Mouse (Mus musculus): ENCODE measurements around the gene Has1. TPM values are rescaled to one million over a fixed set of nuclear protein-coding genes. Genes with fewer than 3 reads are reported as not detected.

Gene Has1
- polyA plus RNA-seq, 1 experiment from 2014 or later, result 1.7 TPM

DNA sequence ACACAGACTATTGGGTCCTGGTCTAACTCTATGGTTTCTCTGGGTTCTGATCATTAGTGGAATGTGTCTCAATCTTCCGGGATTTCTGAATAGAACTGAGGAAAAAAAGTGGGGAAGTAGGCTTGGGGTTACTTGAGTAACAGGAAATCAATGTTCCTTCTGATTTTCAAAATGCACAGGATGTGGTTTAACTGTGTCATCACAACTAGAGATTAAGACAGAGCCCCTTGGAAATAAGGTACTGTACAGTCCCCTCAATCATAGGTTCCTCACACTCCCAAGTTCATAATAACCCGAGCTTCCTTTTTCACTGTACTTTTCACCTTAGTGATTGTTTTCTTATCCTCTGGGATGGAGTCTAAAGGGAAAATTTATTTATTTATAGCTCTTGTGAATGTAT lies 16.7 kb upstream of the Has1 start:
- no peak for ATAC-seq (ENCODE audit: low read depth)
- H3K27ac ChIP-seq (ENCODE audit: low read depth, low read length), result no peak overlapping the region
- H3K36me3 ChIP-seq (ENCODE audit: control insufficient read depth, insufficient read depth, low read length), result no peaks in the 10 kb centered on the region
- H3K4me1 ChIP-seq (ENCODE audit: control insufficient read depth, insufficient read depth, low read length), result no peaks in the 10 kb centered on the region
- no peaks in the 10 kb centered on the region for H3K27me3 ChIP-seq (ENCODE audit: control insufficient read depth, insufficient read depth, low read length)
- no peak overlapping the region for H3K4me3 ChIP-seq (ENCODE audit: low read depth, low read length)
- 90% methylated on average over 2 of the region's 2 CpGs for WGBS
- H3K9ac ChIP-seq (replicated peaks; ENCODE audit: low read depth, low read length), result no peak overlapping the region
- no peak overlapping the region for H3K4me2 ChIP-seq (ENCODE audit: low read depth, low read length)
- no peaks in the 10 kb centered on the region for H3K9me3 ChIP-seq (ENCODE audit: control insufficient read depth, low read length)

DNA sequence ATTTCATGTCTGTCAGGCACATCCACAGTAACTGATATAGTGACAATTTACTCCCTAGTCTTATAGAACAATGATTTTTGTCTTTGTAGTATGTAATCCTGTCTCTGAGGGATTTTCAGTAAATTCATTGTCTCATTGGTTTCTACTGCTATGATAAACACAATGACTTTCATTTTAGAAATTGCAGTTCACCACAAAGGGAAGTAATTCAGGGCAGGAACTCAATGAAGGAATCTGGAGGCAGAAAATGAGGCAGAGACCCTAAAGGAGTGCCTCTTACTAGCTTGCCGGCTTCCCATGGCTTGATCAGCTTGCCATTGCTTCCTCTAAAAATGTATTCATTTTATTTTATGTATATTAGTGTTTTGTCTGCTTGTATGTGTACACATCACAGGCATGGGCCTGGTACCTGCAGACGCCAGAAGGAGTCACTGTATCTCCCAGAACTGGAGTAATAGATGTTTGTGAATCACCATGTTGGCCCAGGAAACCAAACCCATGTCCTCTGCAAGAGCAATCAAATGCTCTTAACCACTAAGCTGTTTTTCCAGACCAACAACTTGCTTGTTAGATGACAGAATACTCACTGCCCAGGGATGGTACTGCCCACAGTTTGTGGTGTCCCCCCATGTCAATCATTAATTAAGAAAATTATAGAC lies 16.0 kb upstream of the Has1 start:
- no peak overlapping the region for H3K27ac ChIP-seq (ENCODE audit: low read depth, low read length)
- ATAC-seq (ENCODE audit: low read depth), result no peak
- no peak overlapping the region for H3K4me3 ChIP-seq (ENCODE audit: low read depth, low read length)
- no peak overlapping the region for H3K4me2 ChIP-seq (ENCODE audit: low read depth, low read length)
- H3K27me3 ChIP-seq (ENCODE audit: control insufficient read depth, insufficient read depth, low read length), result no peaks in the 10 kb centered on the region
- WGBS, result 87% methylated on average over 2 of the region's 2 CpGs
- no peaks in the 10 kb centered on the region for H3K4me1 ChIP-seq (ENCODE audit: control insufficient read depth, insufficient read depth, low read length)
- no peaks in the 10 kb centered on the region for H3K36me3 ChIP-seq (ENCODE audit: control insufficient read depth, insufficient read depth, low read length)
- H3K9me3 ChIP-seq (ENCODE audit: control insufficient read depth, low read length), result no peaks in the 10 kb centered on the region
- H3K9ac ChIP-seq (replicated peaks; ENCODE audit: low read depth, low read length), result no peak overlapping the region

DNA sequence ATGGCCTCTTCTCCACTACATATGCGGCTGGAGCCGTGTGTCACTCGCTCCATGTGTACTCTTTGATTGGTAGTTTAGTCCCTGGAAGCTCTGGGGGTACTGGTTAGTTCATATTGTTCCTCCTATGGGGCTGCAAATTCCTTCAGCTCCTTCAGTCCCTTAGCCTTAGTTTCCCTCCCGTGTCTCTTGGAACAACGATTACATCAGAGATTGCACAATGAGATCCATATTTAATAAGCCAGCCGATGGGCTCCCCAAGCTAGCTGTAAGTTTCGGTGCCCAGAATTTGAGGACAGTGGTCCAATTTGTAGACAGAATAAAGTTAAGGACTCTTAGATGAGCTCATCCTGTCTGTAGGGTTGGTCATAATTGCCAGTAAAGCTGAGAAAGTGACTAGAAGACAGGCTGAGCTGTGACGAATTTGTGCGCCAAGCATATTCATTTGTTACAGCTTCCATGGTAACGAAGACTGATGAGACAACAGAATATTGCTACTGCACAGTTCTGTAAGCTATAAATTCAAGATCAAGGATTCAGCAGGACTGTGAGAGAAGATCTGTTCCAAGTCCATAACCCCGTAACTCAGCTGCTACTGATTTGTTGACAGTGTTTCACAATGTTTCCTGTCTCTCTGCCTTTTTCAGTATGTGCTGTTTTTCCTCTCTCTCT lies 11.9 kb upstream of the Has1 start:
- Histone ChIP-seq H3K4me1 (ENCODE audit: control insufficient read depth, insufficient read depth, low read length) (no peaks in the 10 kb centered on the region), H3K9me3 (ENCODE audit: control insufficient read depth, low read length) (no peaks in the 10 kb centered on the region), H3K36me3 (ENCODE audit: control insufficient read depth, insufficient read depth, low read length) (no peaks in the 10 kb centered on the region), H3K27ac (ENCODE audit: low read depth, low read length) (no peak overlapping the region), H3K9ac (replicated peaks; ENCODE audit: low read depth, low read length) (no peak overlapping the region), H3K4me3 (ENCODE audit: low read depth, low read length) (no peak overlapping the region), H3K27me3 (ENCODE audit: control insufficient read depth, insufficient read depth, low read length) (no peaks in the 10 kb centered on the region), H3K4me2 (ENCODE audit: low read depth, low read length) (no peak overlapping the region)
- ATAC-seq (ENCODE audit: low read depth), result no peak
- WGBS, result 86% methylated on average over 11 of the region's 11 CpGs

DNA sequence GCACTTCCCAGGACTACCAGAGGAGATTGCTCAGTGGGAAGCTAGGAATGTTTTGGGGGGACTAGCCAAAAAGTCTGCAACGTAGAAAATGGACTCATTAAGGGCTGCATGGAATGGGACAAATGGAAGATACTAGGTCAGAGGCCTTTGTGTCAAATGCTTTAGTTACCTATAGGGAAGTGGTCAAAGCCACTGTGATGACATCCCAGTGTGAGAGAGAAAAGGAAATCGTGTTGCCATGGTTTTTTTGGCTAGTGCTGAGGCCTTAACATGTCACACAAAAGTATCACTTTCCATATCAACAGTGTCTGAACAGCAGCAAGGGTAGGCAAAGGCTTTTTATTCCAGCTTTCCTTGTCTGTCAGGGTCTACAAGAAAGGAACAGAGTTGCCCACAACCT lies 10.2 kb upstream of the Has1 start:
- WGBS, result 57% methylated on average over 2 of the region's 2 CpGs
- ATAC-seq (ENCODE audit: low read depth), result no peak
- no peaks in the 10 kb centered on the region for H3K9me3 ChIP-seq (ENCODE audit: control insufficient read depth, low read length)
- H3K27ac ChIP-seq (ENCODE audit: low read depth, low read length), result no peak overlapping the region
- no peak overlapping the region for H3K9ac ChIP-seq (replicated peaks; ENCODE audit: low read depth, low read length)
- no peak overlapping the region for H3K4me2 ChIP-seq (ENCODE audit: low read depth, low read length)
- no peaks in the 10 kb centered on the region for H3K36me3 ChIP-seq (ENCODE audit: control insufficient read depth, insufficient read depth, low read length)
- no peak overlapping the region for H3K4me3 ChIP-seq (ENCODE audit: low read depth, low read length)
- no peaks in the 10 kb centered on the region for H3K4me1 ChIP-seq (ENCODE audit: control insufficient read depth, insufficient read depth, low read length)
- H3K27me3 ChIP-seq (ENCODE audit: control insufficient read depth, insufficient read depth, low read length), result no peaks in the 10 kb centered on the region

DNA sequence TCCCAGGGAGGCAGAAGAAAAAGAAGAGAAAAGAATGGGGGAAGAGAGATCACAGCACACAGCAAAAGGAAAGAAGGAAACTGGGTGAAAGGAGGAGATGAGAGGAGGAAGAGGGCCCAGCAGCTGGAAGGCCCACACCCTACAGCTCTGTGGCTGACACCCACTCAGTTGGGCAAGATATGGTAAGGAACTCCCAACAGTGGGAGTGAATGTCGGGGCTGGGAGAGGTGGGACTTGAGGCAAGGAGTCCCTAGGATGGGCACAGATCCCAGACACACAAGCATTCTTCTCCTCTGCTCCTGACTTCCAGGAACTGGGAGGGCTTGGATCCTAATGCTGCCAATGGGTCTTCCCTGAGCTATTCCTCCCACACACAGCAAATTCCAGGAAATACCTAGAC lies 7.4 kb upstream of the Has1 start:
- 79% methylated on average over 1 of the region's 1 CpGs for WGBS

DNA sequence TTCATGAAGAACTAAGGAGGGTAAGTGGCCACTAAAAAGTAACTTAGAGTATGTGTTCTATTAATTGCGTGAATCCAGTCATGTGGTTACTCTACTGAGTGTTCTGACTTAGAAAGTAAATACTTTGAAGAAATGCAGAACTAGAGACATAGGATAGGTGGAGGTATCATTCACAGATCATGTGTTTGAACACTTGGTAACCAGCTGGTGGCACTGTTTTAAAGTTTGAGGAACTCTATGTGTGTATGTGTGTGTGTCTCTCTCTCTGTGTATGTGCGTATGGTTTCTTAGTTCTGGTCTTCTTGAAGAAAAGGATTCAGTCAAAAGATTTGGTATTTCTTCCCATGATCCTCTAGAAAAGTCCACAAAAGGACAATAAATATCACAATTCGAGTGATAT lies 5.1 kb upstream of the Has1 start:
- Histone ChIP-seq H3K4me1 (ENCODE audit: control insufficient read depth, insufficient read depth, low read length) (no peaks in the 10 kb centered on the region), H3K4me3 (ENCODE audit: low read depth, low read length) (no peak overlapping the region), H3K27me3 (ENCODE audit: control insufficient read depth, insufficient read depth, low read length) (no peaks in the 10 kb centered on the region), H3K4me2 (ENCODE audit: low read depth, low read length) (no peak overlapping the region), H3K36me3 (ENCODE audit: control insufficient read depth, insufficient read depth, low read length) (no peaks in the 10 kb centered on the region), H3K27ac (ENCODE audit: low read depth, low read length) (no peak overlapping the region), H3K9ac (replicated peaks; ENCODE audit: low read depth, low read length) (no peak overlapping the region), H3K9me3 (ENCODE audit: control insufficient read depth, low read length) (no peaks in the 10 kb centered on the region)
- ATAC-seq (ENCODE audit: low read depth), result no peak
- WGBS, result 91% methylated on average over 3 of the region's 3 CpGs

More for the DNA sequence above, 7.4 kb upstream of the Has1 start:
- Histone ChIP-seq H3K9me3 (ENCODE audit: control insufficient read depth, low read length) (no peaks in the 10 kb centered on the region), H3K27me3 (ENCODE audit: control insufficient read depth, insufficient read depth, low read length) (no peaks in the 10 kb centered on the region), H3K4me2 (ENCODE audit: low read depth, low read length) (no peak overlapping the region), H3K36me3 (ENCODE audit: control insufficient read depth, insufficient read depth, low read length) (no peaks in the 10 kb centered on the region), H3K9ac (replicated peaks; ENCODE audit: low read depth, low read length) (no peak overlapping the region), H3K4me1 (ENCODE audit: control insufficient read depth, insufficient read depth, low read length) (no peaks in the 10 kb centered on the region), H3K27ac (ENCODE audit: low read depth, low read length) (no peak overlapping the region), H3K4me3 (ENCODE audit: low read depth, low read length) (no peak overlapping the region)
- ATAC-seq (ENCODE audit: low read depth), result no peak

DNA sequence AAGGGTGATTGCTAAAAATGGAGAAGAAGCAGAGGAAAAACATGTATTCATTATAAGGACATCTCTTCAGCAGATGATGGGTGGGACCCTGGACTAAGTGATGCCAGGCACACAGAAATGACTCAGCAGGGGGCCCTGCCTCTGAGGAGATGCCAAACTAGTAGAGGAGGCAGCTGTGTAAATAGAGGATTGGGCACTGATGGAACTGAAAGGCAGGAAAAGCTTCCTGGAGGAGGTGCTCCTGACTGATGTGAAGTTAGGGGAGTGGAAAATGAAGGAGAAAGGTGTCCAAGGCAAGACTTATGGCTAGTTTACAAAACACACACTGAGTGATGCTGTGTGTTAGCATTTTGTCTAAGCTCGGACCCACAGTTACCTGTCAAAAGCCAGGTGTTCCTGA lies 2.4 kb upstream of the Has1 start:
- Histone ChIP-seq H3K27ac (ENCODE audit: low read depth, low read length) (no peak overlapping the region), H3K4me3 (ENCODE audit: low read depth, low read length) (no peak overlapping the region), H3K4me2 (ENCODE audit: low read depth, low read length) (no peak overlapping the region), H3K9ac (replicated peaks; ENCODE audit: low read depth, low read length) (no peak overlapping the region), H3K27me3 (ENCODE audit: control insufficient read depth, insufficient read depth, low read length) (no peaks in the 10 kb centered on the region), H3K4me1 (ENCODE audit: control insufficient read depth, insufficient read depth, low read length) (no peaks in the 10 kb centered on the region), H3K36me3 (ENCODE audit: control insufficient read depth, insufficient read depth, low read length) (no peaks in the 10 kb centered on the region), H3K9me3 (ENCODE audit: control insufficient read depth, low read length) (no peaks in the 10 kb centered on the region)
- 85% methylated on average over 1 of the region's 1 CpGs for WGBS
- no peak for ATAC-seq (ENCODE audit: low read depth)

DNA sequence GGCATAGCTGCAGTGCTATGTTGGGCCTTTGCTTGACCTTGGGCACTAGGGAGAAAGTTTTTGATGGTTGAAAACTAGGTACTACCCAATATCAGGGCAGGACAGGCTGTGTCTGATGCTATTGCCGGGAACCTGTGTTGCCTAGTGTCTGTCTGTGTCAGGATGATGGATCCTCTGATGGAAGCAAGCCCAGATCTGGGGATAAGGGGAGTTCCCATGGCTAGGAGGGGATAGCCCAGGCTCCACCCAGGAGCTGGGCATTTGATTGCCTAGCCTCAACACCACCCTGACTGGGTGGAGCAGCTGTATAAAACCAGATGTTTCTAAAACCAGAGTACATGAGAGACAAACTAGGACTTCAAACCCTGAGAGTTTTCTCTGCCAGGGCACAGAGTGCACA lies 1.6 kb upstream of the Has1 start:
- Histone ChIP-seq H3K9me3 (ENCODE audit: control insufficient read depth, low read length) (no peaks in the 10 kb centered on the region), H3K4me3 (ENCODE audit: low read depth, low read length) (no peak overlapping the region), H3K36me3 (ENCODE audit: control insufficient read depth, insufficient read depth, low read length) (no peaks in the 10 kb centered on the region), H3K4me1 (ENCODE audit: control insufficient read depth, insufficient read depth, low read length) (no peaks in the 10 kb centered on the region), H3K4me2 (ENCODE audit: low read depth, low read length) (no peak overlapping the region), H3K9ac (replicated peaks; ENCODE audit: low read depth, low read length) (no peak overlapping the region), H3K27me3 (ENCODE audit: control insufficient read depth, insufficient read depth, low read length) (no peaks in the 10 kb centered on the region), H3K27ac (ENCODE audit: low read depth, low read length) (no peak overlapping the region)
- no peak for ATAC-seq (ENCODE audit: low read depth)
- 69% methylated on average over 1 of the region's 1 CpGs for WGBS

DNA sequence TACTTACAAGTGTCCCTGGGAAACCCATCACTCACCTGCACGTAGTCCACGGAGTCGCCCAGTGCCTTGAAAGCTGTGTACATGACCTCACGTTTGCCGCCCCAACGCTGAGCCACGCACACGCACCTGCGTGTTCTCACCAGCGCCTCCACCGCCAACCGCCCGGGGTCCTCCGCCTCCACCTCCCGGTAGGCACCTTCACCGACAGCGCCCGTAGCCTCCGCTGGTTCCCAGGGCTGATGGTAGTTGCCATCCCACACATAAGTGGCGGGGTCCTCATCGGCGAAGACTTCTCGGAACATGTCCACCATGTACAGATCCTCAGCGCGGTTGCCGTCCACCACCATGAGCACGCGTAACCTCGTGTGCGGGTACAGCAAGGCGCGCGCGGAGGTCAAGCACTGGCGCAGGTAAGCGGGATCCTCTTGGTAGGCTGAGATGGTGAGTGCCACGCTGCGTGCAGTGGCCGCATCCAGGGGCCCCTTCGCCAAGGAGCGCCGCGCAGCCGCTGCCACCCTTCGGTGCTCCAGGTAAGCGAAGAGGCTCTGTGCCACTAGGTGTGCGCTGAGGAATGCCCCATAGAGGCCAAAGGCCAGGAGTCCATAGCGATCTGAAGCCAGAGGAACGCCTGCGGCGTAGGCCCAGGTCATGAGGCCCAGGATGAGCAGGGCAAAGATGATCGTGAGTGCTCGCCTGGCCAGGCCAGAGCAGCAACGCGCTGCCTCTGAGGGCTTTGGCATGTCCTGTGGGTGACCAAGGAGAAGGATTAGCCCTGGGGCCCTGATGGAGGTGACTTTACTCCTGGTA lies 4.9 kb downstream of the Has1 start:
- Histone ChIP-seq H3K27me3 (ENCODE audit: control insufficient read depth, insufficient read depth, low read length) (no peaks in the 10 kb centered on the region), H3K4me1 (ENCODE audit: control insufficient read depth, insufficient read depth, low read length) (no peaks in the 10 kb centered on the region), H3K4me3 (ENCODE audit: low read depth, low read length) (peak overlapping the region; percentile 24; the same call in 1 of the 2 replicates), H3K9me3 (ENCODE audit: control insufficient read depth, low read length) (no peaks in the 10 kb centered on the region), H3K27ac (ENCODE audit: low read depth, low read length) (no peak overlapping the region), H3K36me3 (ENCODE audit: control insufficient read depth, insufficient read depth, low read length) (no peaks in the 10 kb centered on the region), H3K4me2 (ENCODE audit: low read depth, low read length) (peak overlapping the region; percentile 37), H3K9ac (replicated peaks; ENCODE audit: low read depth, low read length) (no peak overlapping the region)
- peak; percentile 56 for ATAC-seq (ENCODE audit: low read depth)
- 18% methylated on average over 55 of the region's 55 CpGs for WGBS

All from neural tube, embryonic 14.5 days (tissue).